Mouse (Mus musculus): ENCODE data around the gene Dclre1c.

Gene Dclre1c

GRCm38 (mm10) chr2:3489816-3490215 lies 65.9 kb downstream of the Dclre1c start:
- Histone ChIP-seq H3K27me3 (ENCODE audit: insufficient read depth, low read length) (no peaks in the 10 kb centered on the region), H3K9me3 (ENCODE audit: low read length) (no peaks in the 10 kb centered on the region), H3K36me3 (ENCODE audit: insufficient read depth, low read length) (peaks cover 54% of the 10 kb centered on the region), H3K4me3 (replicated peaks; ENCODE audit: low read length) (no peak overlapping the region), H3K4me1 (replicated peaks; ENCODE audit: low read depth, low read length) (no peaks in the 10 kb centered on the region)
- TF ChIP-seq NANOG (IDR thresholded peaks at IDR 0.05; ENCODE audit: borderline replicate concordance, low read length) (no peak), POU5F1 (IDR thresholded peaks at IDR 0.05; ENCODE audit: borderline replicate concordance, low read length) (no peak), CTCF (conservative IDR thresholded peaks at IDR 0.05; ENCODE audit: low read length) (no peak)

- Histone ChIP-seq H3K36me3 (ENCODE audit: insufficient read depth, low read length) (peaks cover 90% of the 10 kb centered on the region), H3K27me3 (ENCODE audit: insufficient read depth, low read length) (no peaks in the 10 kb centered on the region), H3K4me1 (replicated peaks; ENCODE audit: low read depth, low read length) (0 out of 2 replicates have a peak, but pooled peaks cover under 1% of the 10 kb centered on the region), H3K9me3 (ENCODE audit: low read length) (no peaks in the 10 kb centered on the region), H3K4me3 (replicated peaks; ENCODE audit: low read length) (no peak overlapping the region)
- TF ChIP-seq NANOG (IDR thresholded peaks at IDR 0.05; ENCODE audit: borderline replicate concordance, low read length), result no peak
- no peak for TF ChIP-seq POU5F1 (IDR thresholded peaks at IDR 0.05; ENCODE audit: borderline replicate concordance, low read length)
- TF ChIP-seq CTCF (conservative IDR thresholded peaks at IDR 0.05; ENCODE audit: low read length), result no peak
These were observed 70.0 kb downstream of the Dclre1c start for GRCm38 (mm10) chr2:3493833-3494409.

- peaks cover 93% of the 10 kb centered on the region for H3K36me3 ChIP-seq (ENCODE audit: insufficient read depth, low read length)
- no peaks in the 10 kb centered on the region for H3K9me3 ChIP-seq (ENCODE audit: low read length)
- H3K4me1 ChIP-seq (replicated peaks; ENCODE audit: low read depth, low read length), result peaks cover 17% of the 10 kb centered on the region
- H3K4me3 ChIP-seq (replicated peaks; ENCODE audit: low read length), result no peak overlapping the region
- no peaks in the 10 kb centered on the region for H3K27me3 ChIP-seq (ENCODE audit: insufficient read depth, low read length)
- TF ChIP-seq CTCF (conservative IDR thresholded peaks at IDR 0.05; ENCODE audit: low read length) (no peak), NANOG (IDR thresholded peaks at IDR 0.05; ENCODE audit: borderline replicate concordance, low read length) (no peak), POU5F1 (IDR thresholded peaks at IDR 0.05; ENCODE audit: borderline replicate concordance, low read length) (no peak)
These were observed 75.6 kb downstream of the Dclre1c start for GRCm38 (mm10) chr2:3499543-3499942.

- Histone ChIP-seq H3K4me1 (replicated peaks; ENCODE audit: low read depth, low read length) (peaks cover 30% of the 10 kb centered on the region), H3K27me3 (ENCODE audit: insufficient read depth, low read length) (no peaks in the 10 kb centered on the region), H3K4me3 (replicated peaks; ENCODE audit: low read length) (no peak overlapping the region), H3K36me3 (ENCODE audit: insufficient read depth, low read length) (peaks cover 93% of the 10 kb centered on the region), H3K9me3 (ENCODE audit: low read length) (no peaks in the 10 kb centered on the region)
- TF ChIP-seq CTCF (conservative IDR thresholded peaks at IDR 0.05; ENCODE audit: low read length) (no peak), NANOG (IDR thresholded peaks at IDR 0.05; ENCODE audit: borderline replicate concordance, low read length) (no peak), POU5F1 (IDR thresholded peaks at IDR 0.05; ENCODE audit: borderline replicate concordance, low read length) (no peak)
These were observed 77.0 kb downstream of the Dclre1c start for GRCm38 (mm10) chr2:3500886-3501285.

GRCm38 (mm10) chr2:3512076-3512475 lies 88.1 kb downstream of the Dclre1c start:
- Histone ChIP-seq H3K4me1 (replicated peaks; ENCODE audit: low read depth, low read length) (peaks cover 36% of the 10 kb centered on the region), H3K9me3 (ENCODE audit: low read length) (no peaks in the 10 kb centered on the region), H3K36me3 (ENCODE audit: insufficient read depth, low read length) (peaks cover 44% of the 10 kb centered on the region), H3K27me3 (ENCODE audit: insufficient read depth, low read length) (no peaks in the 10 kb centered on the region), H3K4me3 (replicated peaks; ENCODE audit: low read length) (peak overlapping the region; percentile 99)
- TF ChIP-seq NANOG (IDR thresholded peaks at IDR 0.05; ENCODE audit: borderline replicate concordance, low read length) (no peak), CTCF (conservative IDR thresholded peaks at IDR 0.05; ENCODE audit: low read length) (no peak), POU5F1 (IDR thresholded peaks at IDR 0.05; ENCODE audit: borderline replicate concordance, low read length) (no peak)

GRCm38 (mm10) chr2:3512552-3513454 lies 88.9 kb downstream of the Dclre1c start, which contains the start of the genes Gm45902, Hspa14 and Cdnf:
Gene Gm45902, minus strand, starts transcription at chr2:3512790.
Gene Hspa14, minus strand, starts transcription at chr2:3512814.
Gene Cdnf, plus strand, starts transcription at chr2:3513030.
- H3K4me1 ChIP-seq (replicated peaks; ENCODE audit: low read depth, low read length), result peaks cover 34% of the 10 kb centered on the region
- no peak for TF ChIP-seq NANOG (IDR thresholded peaks at IDR 0.05; ENCODE audit: borderline replicate concordance, low read length)
- TF ChIP-seq POU5F1 (IDR thresholded peaks at IDR 0.05; ENCODE audit: borderline replicate concordance, low read length), result no peak
- TF ChIP-seq CTCF (conservative IDR thresholded peaks at IDR 0.05; ENCODE audit: low read length), result no peak
- no peaks in the 10 kb centered on the region for H3K9me3 ChIP-seq (ENCODE audit: low read length)
- peaks cover 36% of the 10 kb centered on the region for H3K36me3 ChIP-seq (ENCODE audit: insufficient read depth, low read length)
- no peaks in the 10 kb centered on the region for H3K27me3 ChIP-seq (ENCODE audit: insufficient read depth, low read length)
- H3K4me3 ChIP-seq (replicated peaks; ENCODE audit: low read length), result peak within 1 kb of the TSS; percentile 99
